Mouse (Mus musculus): Measurements from ENCODE around the gene Ttc24.

Ttc24 gene

DNA sequence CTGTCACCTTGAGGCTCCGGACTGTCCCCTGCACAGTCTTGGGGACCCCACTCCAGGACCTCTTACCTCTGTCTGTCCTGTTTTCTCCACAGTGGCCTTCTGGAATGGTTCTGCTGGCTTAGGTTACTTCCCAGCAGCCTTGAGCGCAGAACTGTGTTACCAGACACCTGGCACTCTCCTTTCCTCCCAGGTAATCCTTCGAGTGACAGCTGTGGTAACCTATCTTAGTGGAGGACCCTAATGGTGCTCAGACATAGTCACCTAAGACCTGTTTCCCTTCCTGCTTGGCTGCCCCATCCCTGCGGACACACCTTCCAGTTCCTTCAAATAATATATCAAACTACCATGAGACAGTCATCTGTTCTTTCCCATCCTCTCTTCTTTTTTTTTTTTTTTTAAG is at the start of gene Ttc24:
TSS of gene Ttc24 (minus strand) at position 101 of the 400 bp plus-strand sequence.
- no peak for DNase-seq (ENCODE audit: low read depth, low spot score)

DNA sequence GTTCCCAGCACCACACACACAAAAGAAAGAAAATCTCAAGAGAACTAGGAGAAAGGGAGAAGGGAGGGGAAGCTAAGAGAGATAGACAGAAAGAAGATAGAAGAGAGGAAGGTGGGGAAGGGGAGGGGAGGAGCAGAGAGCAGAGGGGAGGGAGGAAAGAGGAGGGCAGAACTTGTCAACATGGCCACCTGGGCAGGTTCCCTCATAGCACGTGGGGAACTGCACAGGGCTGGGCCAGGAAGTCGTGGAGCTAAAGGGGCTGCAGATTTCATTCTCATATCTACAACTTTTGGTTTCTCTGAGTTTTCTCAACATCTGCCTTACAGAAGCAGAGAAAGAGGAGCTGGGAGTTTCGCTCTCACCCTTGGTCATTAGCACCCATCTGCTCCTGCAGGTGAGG is 49.5 kb upstream of the Ttc24 start:
- no peak for DNase-seq (ENCODE audit: low read depth, low spot score)

DNA sequence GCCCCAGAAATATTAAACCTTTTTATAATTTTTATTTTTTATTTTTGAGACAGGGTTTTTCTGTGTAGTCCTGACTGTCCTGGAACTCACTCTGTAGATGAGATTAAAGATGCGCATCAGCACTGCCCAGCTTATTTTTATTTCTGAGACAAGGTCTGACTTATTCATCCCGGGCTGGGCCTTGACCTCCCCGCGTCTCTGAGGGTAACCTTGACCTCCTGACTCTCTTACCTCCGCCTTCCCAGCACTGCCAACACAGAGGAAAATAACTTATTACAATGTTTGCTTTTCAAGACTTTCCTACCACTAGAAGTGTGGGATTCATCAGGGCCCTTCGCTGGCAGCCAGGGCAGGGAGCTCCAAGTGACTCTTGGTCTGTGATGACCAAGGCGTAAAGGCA is 48.1 kb upstream of the Ttc24 start:
- DNase-seq (ENCODE audit: low read depth, low spot score) = no peak

DNA sequence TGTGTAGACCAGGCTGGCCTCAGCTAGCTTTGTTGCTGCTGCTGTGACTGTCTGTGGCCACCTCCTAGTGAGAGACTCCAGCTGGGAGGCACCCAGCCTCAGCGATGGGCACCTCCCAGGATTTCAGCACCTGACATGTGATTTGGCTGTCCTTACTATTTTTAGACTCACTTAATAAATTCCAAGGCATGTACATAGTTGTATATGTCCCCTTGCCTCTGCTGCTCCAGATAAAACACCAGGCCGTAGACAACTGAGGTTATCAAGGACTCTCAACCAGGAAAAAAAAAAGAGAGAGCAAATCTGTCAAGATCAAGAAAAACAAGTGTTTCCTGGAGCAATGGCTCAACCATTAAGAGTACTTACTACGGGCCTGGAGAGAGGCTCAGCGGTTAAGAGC is 47.1 kb upstream of the Ttc24 start:
- no peak for DNase-seq (ENCODE audit: low read depth, low spot score)

DNA sequence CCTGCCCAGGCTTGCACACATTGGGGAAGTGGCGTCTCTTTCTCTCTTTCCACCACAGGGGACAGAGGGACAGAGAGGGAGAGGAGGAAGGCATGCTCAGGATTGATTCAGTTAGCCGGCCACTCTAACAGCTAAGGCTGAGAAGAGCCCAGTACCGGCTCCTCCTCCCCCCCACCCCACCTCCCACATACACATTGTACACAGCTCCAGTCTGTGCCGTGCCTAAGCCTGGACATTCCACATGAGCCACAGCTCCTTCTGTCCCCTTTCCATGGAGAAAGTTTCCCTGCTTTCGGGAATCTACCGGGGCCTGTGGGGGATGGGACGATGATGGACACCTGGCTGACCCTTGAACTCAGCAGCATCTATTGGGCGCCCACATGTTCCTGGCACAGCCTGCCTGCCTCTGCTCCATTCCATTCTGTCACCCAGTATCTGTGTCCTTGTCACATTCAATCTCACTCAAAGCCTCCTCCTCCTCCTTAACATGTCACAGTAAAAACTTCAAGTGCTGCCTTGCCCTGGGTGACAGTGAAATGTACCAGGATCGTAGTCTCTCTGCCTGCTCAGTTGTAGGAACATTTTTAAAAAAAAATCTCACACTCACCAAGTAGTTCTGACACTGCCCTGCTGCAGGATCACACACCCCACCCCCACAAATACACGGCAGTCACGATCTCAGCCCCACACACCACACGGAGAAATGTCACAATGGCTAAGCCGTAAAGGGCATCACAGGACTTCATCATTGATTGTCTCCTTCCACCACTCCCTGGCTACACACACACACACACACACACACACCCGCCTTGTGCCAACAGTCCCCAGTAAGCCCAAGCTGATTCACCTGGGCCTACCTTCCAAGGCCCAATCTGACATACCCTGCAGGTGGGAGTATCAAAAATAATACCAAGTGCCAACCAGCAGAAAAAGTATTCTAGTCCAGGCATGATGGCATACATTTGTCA is 43.3 kb upstream of the Ttc24 start:
- DNase-seq (ENCODE audit: low read depth, low spot score) = no peak

DNA sequence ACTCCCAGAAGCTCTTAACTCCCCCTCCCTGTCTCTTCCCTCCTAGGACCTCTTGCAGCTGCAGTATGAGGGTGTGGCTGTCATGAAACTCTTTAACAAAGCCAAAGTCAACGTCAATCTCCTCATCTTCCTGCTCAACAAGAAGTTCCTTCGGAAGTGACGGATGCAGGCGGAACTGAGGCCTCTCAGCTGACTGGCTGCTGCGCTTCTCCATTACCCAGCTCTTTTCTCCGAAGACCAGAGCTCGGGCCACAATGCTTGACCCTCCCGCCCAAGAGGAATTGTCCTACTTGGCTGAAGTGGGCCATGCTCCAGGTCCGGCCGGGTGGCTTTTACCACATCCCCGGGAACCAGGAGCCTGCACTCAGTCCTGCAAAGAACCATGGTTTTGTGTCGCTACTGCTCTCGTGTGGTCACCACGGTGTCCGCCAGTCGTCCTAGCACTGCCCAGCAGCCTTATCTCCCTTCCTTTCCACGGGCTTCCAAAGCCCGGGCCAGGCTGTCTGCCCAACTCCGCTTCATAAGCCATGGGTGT is 42.1 kb upstream of the Ttc24 start:
- DNase-seq (ENCODE audit: low read depth, low spot score) = peak; percentile 80

DNA sequence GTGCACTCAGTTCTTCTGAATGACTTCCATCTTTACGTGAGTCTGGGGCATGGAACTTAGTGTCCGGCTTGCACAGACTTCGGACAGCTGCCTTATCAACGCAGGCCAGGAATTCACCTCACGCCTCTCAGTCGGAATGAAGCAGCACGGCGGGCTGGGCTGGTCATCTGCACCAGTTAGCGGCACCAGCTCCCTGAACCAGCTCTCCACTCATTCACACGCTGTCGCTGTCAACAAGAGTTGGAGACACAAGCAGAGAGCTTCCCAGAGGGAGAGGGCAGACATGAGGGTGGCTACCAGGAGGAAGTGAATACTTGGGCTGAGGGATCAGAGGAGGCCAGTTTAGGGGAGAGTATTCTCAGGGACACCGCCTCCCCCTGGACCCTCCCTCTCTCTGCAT is 36.3 kb upstream of the Ttc24 start:
- DNase-seq (ENCODE audit: low read depth, low spot score) = no peak

DNA sequence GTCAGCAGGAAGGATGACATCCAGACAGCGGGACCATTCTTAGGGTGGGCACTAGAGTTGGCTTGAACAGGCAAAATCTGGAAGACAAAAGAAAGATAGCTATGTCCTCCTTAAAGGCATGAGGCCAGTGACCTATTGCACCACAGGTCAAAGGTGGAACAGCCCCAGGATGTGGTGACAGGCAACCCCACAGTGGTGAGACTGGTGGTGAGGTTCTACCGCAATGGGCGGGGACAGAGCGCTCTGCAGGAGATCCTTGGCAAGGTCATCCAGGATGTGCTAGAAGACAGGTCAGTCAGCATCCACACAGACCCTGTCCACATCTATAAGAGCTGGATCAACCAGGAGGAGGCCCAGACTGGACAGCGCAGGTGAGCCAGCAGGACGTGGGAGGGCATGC is 31.0 kb upstream of the Ttc24 start:
- DNase-seq (ENCODE audit: low read depth, low spot score) = no peak

DNA sequence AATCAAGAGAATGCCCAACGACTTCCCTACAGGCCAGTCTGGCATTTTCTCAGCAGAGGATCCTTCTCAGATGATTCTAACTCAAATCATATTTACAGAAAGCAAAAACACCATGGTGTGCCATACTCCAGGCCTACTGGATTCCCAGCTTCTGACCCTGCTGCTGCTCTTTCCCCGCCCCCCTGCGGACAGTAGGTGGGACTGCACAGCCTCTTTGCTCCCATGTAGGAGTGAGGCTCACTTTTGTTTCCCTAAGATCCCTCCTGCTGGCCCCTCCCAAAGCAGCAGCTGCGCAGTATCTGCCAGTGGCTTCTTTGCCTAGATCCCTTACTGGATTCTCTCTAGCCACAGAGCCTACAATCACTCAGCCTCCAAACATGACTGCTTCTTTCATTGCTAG is 28.0 kb upstream of the Ttc24 start:
- DNase-seq (ENCODE audit: low read depth, low spot score) = peak; percentile 46

DNA sequence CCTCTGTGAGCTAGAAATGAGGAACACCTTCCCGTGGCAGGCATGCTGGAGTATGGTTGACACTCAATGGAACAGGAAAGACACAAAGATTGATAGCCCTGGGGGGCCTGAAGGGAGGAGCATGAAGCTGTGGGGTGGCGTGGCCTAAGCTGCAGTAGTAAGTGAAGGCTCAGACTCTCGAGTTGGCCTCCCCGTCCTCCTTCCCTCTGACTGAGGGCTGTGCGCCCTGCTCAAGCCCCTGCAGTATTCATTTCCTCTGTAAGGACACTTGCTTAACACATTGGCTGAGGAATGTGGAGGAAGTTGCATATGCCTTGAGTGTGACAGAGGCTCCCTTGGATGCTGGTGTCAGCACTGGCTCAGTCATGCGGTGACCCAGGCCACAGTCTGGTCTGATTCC is 24.5 kb upstream of the Ttc24 start:
- no peak for DNase-seq (ENCODE audit: low read depth, low spot score)

DNA sequence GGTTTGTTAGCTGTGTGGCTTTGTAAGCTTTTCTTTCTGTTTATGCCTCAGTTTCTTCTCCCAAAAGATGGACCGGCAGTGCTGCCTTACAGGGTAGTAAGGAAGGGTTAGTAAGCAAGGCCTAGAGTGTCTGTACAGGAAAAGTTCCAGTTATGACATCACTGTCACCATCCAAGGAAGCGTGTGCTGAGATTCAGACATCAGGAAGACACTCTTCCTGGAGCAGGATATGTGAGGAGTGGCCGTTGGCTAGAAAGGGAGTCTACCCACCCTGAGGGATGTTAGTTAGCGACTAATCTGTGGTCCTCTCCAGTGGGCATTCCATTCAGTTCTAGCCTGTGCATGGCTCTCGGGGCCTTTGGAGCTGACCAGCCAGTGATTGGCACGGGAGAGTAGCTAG is 24.1 kb upstream of the Ttc24 start:
- no peak for DNase-seq (ENCODE audit: low read depth, low spot score)

DNA sequence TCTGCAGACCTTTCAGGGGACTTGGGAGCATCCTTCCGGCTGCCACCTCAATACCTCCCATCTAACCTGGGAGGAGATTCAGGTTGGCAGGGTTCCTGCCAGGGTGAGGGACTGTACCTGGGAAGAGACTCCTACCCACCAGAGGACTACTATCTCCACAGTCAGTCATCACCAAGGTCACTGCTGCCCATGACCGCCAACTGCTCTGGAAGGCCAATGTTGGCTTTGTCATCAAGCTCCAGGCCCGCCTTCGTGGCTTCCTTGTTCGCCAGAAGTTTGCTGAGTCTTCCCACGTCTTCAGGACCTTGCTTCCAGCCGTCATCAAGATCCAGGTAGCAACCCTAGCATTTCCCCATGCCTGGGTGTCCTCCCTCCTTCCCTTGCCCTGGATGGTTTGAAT is 23.6 kb upstream of the Ttc24 start:
- no peak for DNase-seq (ENCODE audit: low read depth, low spot score)

DNA sequence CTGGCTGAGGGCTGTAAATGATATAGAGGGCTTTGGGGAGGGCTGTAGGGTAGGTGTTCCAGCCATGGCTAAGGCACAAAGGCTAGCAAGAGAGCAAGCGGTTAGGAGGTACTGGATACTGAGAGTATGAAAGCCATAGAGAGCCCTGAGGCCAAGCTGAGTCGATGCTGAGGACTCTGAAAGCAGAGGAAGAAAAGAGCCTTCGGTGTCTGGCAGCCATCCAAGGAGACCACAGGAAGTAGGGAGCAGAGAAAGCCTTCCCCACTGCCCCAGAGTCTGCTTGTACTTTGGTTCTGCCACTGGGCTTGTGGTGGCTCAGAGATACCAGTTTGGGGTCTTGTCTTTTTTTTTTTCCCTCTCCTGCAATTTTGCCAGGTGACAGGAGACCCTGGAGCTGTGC is 22.1 kb upstream of the Ttc24 start:
- DNase-seq (ENCODE audit: low read depth, low spot score) = no peak

DNA sequence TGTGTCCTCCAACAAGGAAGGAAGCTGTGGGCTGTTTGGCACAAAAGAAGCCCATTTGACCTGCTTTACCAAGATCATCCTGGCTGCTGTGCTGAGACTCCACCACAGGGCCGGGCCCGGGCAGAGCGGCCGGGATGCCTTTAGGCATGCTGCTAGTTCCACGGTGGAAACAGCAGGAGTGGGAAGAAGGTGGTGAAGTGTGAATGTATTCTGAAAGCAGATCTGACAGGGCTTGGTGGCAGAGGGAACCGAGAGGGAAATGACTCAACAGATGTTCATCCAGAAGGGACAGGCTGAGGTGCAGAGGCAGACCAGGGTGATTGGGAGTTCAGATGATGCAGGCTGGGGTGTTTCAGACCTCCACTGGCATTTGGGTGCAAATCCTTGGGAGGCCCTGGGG is 19.6 kb upstream of the Ttc24 start:
- DNase-seq (ENCODE audit: low read depth, low spot score) = no peak

DNA sequence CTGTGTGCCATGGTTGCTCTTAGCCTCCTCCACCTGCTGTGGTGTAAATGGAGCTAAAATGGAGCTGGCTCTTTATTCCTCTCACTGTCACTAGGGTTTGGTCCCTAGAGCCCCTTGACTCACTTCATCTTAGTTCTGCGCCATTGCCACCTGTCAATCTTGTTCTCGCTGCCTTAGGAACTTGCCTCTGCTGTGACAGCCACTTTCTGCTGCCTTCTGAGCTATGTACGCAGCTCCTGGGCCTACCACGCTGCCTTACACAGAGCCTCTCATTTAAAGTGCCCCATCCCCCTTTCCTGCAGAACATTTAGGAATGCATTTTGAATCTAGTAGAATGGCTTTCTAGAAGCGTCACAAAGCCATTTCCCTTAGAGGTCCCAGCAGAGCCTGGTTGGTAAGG is 16.0 kb upstream of the Ttc24 start:
- no peak for DNase-seq (ENCODE audit: low read depth, low spot score)

DNA sequence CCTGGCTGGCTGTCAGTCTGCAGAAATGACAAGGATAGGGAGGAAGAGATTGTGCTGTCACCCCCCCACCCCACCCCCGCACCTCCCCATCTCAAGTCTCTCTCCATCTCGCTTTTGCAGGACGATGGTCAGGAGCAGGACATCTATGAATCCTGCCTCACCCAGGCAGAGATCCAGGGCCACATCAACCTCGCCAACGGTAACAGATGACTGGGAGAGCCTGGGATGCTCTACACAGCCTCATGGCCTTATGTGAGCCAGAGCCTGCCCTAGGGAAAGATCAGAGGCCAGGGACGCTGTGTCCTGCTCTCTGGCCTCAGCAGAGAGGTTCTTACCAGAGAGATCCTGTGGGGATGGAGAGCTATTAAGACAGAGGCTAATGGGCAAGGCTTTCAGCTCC is 12.5 kb upstream of the Ttc24 start:
- no peak for DNase-seq (ENCODE audit: low read depth, low spot score)

DNA sequence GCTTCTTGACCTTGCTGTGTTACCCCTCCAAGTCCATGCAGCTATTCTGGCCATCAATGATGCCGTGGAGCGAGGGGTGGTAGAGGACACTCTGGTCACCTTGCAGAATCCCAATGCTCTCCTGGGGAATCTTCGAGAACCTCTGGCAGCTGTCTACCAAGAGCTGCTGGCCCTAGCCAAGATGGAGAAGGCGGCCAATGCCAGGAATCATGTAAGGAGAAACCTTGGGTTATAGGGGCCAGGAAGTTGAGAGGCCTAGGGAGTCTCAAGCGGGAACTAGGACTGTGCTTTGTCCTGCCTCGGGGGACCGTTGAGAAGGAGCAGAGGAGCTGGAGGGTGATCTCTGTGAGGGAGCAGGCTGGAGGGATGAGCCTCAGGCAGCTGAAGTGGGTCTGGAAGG is 12.0 kb upstream of the Ttc24 start:
- DNase-seq (ENCODE audit: low read depth, low spot score) = no peak

DNA sequence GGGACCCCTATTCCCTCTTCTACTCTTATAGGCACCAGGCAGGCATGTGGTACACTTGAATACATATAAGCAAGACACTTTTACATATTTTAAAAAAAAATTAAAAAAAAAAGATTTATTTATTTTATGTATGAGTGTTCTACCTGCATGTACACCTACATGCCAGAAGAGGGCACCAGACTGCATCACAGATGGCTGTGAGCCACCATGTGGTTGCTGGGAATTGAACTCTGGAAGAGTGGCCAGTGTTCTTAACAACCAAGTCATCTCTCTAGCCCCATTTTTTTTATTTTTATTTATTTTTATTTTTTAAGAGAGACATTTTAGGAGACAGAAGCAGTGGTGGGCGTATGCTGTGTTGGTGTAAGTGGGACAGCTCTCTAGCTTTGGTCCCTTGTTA is 9.6 kb upstream of the Ttc24 start:
- peak; percentile 53 for DNase-seq (ENCODE audit: low read depth, low spot score)

DNA sequence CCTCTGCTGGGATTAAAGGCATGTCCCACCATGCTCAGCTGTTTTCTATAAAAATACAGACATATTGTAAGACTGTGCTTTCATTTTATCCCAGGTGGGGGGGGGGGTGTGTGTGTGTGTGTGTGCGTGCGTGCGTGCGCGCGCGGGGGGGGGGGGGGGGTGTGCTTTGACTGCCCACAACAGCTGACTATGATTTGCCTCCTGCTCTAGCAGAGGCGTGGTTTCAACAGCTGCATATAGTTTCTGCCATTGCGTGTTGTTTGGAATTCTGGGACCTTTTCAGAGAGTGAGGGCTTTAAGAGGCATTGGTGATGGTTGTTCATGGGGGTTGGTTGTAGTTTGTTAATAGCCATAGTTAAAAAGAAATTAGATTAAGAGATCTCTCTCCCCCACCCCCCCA is 7.4 kb upstream of the Ttc24 start:
- no peak for DNase-seq (ENCODE audit: low read depth, low spot score)

DNA sequence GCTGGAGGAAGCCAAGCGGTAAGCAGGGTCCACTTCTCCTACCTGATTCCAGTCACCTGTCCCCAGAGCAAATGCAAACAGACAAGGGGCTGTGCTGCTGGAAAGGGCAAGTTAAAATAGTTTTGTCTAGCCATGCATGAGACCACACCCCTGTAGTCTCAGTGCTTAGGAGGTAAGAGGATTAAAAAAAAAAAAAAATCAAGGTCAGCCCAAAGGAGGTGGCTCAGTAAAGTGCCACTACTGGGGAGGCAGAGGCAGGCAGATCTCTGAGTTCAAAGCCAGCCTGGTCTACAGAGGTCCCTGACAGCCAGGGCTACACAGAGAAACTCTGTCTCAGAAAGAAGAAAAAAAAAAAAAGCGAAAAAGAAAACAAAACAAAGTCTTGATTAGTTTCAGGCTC is 5.9 kb upstream of the Ttc24 start:
- DNase-seq (ENCODE audit: low read depth, low spot score) = peak; percentile 22

DNA sequence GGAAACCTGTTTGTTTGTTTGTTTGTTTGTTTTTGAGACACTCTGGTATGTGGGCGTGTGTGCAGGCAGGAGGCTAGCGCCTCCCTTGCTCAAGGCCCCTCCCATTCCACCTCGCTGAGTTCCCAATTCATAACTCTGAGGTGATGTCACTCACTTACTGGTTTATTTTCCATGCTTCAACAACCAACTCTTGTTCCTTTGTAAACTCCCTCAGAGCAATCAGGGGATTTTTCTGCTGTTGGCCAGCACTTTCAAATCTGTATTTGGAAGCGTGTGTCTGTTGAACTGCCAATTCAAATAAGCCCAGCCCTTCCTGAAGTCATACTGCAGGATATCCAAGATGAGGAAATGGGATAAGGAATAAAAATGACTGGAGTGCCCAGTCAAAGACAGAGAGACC is 4.6 kb upstream of the Ttc24 start:
- DNase-seq (ENCODE audit: low read depth, low spot score) = no peak

DNA sequence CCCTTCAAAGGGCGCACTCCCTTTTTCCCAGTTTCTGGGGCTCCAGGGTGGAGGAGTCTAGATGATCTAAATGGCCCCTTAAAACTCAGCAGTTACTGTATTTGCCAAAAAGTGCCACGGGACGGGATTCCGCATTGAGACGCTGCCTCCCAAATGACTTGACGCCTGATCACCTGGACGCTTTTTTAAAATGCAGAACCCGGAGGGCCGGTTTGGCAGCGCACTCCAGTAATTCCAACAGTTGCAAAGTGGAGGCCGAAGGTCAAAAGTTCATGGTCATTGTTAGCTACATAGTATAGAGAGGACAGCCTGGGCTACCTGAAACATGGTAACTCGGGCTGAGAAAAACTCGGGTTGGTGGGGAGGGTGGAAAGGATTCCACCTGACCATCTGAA is 4.1 kb upstream of the Ttc24 start:
- peak; percentile 63 for DNase-seq (ENCODE audit: low read depth, low spot score)

All from ES-CJ7 (cell line).